Mouse (Mus musculus) myocyte (in vitro differentiated cells): ENCODE data around the gene Gpr150. TPM values are rescaled to one million over a fixed set of nuclear protein-coding genes. Genes with fewer than 3 reads are reported as not detected.

ENCODE experiments used
- H3K27me3 ChIP-seq: one replicate; pipeline ENCODE4 v1.6.1; 2011; ENCODE audit not compliant: control insufficient read depth, insufficient read depth, insufficient read length
- H3K36me3 ChIP-seq: one replicate; pipeline ENCODE4 v1.6.1; 2011; ENCODE audit not compliant: control insufficient read depth, insufficient read depth
- H3K4me2 ChIP-seq: one replicate; pipeline ENCODE4 v1.6.1; 2011; ENCODE audit warnings: low read depth, control low read depth
- H3K4me3 ChIP-seq: one replicate; pipeline ENCODE4 v1.5.1; 2011; ENCODE audit warnings: mild to moderate bottlenecking, control low read depth, moderate library complexity
- H3K79me2 ChIP-seq: one replicate; pipeline ENCODE4 v1.6.1; 2011; ENCODE audit not compliant: control insufficient read depth, insufficient read depth
- H3ac ChIP-seq: one replicate; pipeline ENCODE4 v1.6.1; 2011; ENCODE audit not compliant: control insufficient read depth, insufficient read length
- CEBPB ChIP-seq: IDR thresholded peaks from 2 replicates; pipeline ENCODE4 v1.6.1; 2011; ENCODE audit warnings: mild to moderate bottlenecking, moderate library complexity; ENCODE audit not compliant: poor library complexity, insufficient read depth, severe bottlenecking
- E2F4 ChIP-seq: IDR thresholded peaks from one replicate; pipeline ENCODE4 v1.6.1; 2011; ENCODE audit warnings: mild to moderate bottlenecking, control low read depth, moderate library complexity; ENCODE audit not compliant: insufficient read depth
- MAX ChIP-seq: IDR thresholded peaks from one replicate; pipeline ENCODE4 v1.6.1; 2011; ENCODE audit warnings: low read depth, mild to moderate bottlenecking, control low read depth
- MYOD1 ChIP-seq, 3 experiments: IDR thresholded peaks; one replicate each; pipeline ENCODE4 v1.6.1; 2011; ENCODE audit warnings: control low read depth in 2 of 3, low read depth in 2 of 3, mild to moderate bottlenecking in 2 of 3, moderate library complexity in 1 of 3; ENCODE audit not compliant: insufficient read length in 2 of 3, control insufficient read depth in 1 of 3
- MYOG ChIP-seq, 3 experiments: IDR thresholded peaks; one replicate each; pipeline ENCODE4 v1.6.1; 2011; ENCODE audit warnings: control low read depth in 2 of 3, low read depth in 2 of 3, mild to moderate bottlenecking in 2 of 3; ENCODE audit not compliant: insufficient read length in 2 of 3, control insufficient read depth in 1 of 3, insufficient read depth in 1 of 3
- POLR2A ChIP-seq: IDR thresholded peaks from one replicate; pipeline ENCODE4 v1.6.1; 2011; ENCODE audit warnings: low read depth, mild to moderate bottlenecking, control low read depth, moderate library complexity; ENCODE audit not compliant: insufficient read length
- POLR2AphosphoS2 ChIP-seq: IDR thresholded peaks from one replicate; pipeline ENCODE4 v1.6.1; 2011; ENCODE audit warnings: low read depth, control low read depth; ENCODE audit not compliant: insufficient read length
- REST ChIP-seq: IDR thresholded peaks from one replicate; pipeline ENCODE4 v1.6.1; 2011; ENCODE audit warnings: mild to moderate bottlenecking, control low read depth, moderate library complexity; ENCODE audit not compliant: insufficient read depth, insufficient read length
- SRF ChIP-seq: IDR thresholded peaks from one replicate; pipeline ENCODE4 v1.6.1; 2011; ENCODE audit warnings: low read depth; ENCODE audit not compliant: control insufficient read depth, insufficient read length
- TCF12 ChIP-seq: IDR thresholded peaks from one replicate; pipeline ENCODE4 v1.6.1; 2011; ENCODE audit warnings: mild to moderate bottlenecking, control low read depth; ENCODE audit not compliant: poor library complexity, insufficient read depth, severe bottlenecking
- TCF3 ChIP-seq: IDR thresholded peaks from one replicate; pipeline ENCODE4 v1.6.1; 2011; ENCODE audit warnings: low read depth, control low read depth; ENCODE audit not compliant: insufficient read length
- USF1 ChIP-seq: IDR thresholded peaks from one replicate; pipeline ENCODE4 v1.6.1; 2011; ENCODE audit warnings: low read depth, mild to moderate bottlenecking, control low read depth, moderate library complexity
- polyA plus RNA-seq: library from polyadenylated mRNA; unstranded; fragments of >200 nt; fragmentation: generic; extraction: Trizol; gene quantifications from one replicate; pipeline ENCODE4 v1.2.1, GENCODE M21; 2012; ENCODE audit warnings: missing spikeins

Gene Gpr150
- not detected for polyA plus RNA-seq

- H3K4me2 ChIP-seq = peak within 1 kb of the TSS; percentile 58
- H3K79me2 ChIP-seq = no peaks in the 10 kb centered on the region
- H3K27me3 ChIP-seq = peaks cover 14% of the 10 kb centered on the region
- TF ChIP-seq MYOG (IDR thresholded peaks at IDR 0.05; ENCODE audit: control insufficient read depth in 1 of 3, insufficient read depth in 1 of 3, insufficient read length in 2 of 3, low read depth in 2 of 3) (no peak), MAX (no peak), POLR2AphosphoS2 (no peak)
- H3K4me3 ChIP-seq = no peak within 1 kb of the TSS
- H3K36me3 ChIP-seq = no peaks in the 10 kb centered on the region
- no peak within 1 kb of the TSS for H3ac ChIP-seq
Measured at GRCm38 (mm10) chr13:76056896-76057266, at the start of gene Gpr150. Gpr150 (minus strand) TSS chr13:76056996.

GRCm38 (mm10) chr13:76101989-76102388 lies 45.2 kb upstream of the Gpr150 start:
- Histone ChIP-seq H3K4me2 (no peak overlapping the region), H3K27me3 (no peaks in the 10 kb centered on the region), H3K36me3 (peaks cover 6% of the 10 kb centered on the region), H3K4me3 (no peak overlapping the region), H3K79me2 (peaks cover 20% of the 10 kb centered on the region), H3ac (no peak overlapping the region)
- TF ChIP-seq CEBPB (peak; percentile 74), MAX (no peak)

- TF ChIP-seq MYOG (IDR thresholded peaks at IDR 0.05; ENCODE audit: control insufficient read depth in 1 of 3, insufficient read depth in 1 of 3, insufficient read length in 2 of 3, low read depth in 2 of 3) (no peak), POLR2AphosphoS2 (peak; percentile 46), POLR2A (peak; percentile 65), REST (no peak), SRF (peak; percentile 62)
- Histone ChIP-seq H3K27me3 (no peaks in the 10 kb centered on the region), H3K4me2 (peak within 1 kb of the TSS; percentile 88), H3ac (peak within 1 kb of the TSS; percentile 56), H3K79me2 (peaks cover 20% of the 10 kb centered on the region), H3K4me3 (peak within 1 kb of the TSS; percentile 73), H3K36me3 (no peaks in the 10 kb centered on the region)
Measured at GRCm38 (mm10) chr13:76098493-76099303, 41.9 kb upstream of the Gpr150 start, which contains the start of the genes Arsk and Ttc37. Arsk (minus strand) TSS chr13:76098660. Ttc37 (plus strand) TSS chr13:76098734.

GRCm38 (mm10) chr13:76098116-76098492 lies 41.3 kb upstream of the Gpr150 start:
- H3K79me2 ChIP-seq = peaks cover 20% of the 10 kb centered on the region

GRCm38 (mm10) chr13:76074323-76074722 lies 17.5 kb upstream of the Gpr150 start:
- TF ChIP-seq MYOG (IDR thresholded peaks at IDR 0.05; ENCODE audit: control insufficient read depth in 1 of 3, insufficient read depth in 1 of 3, insufficient read length in 2 of 3, low read depth in 2 of 3) (no peak), TCF12 (no peak), MAX (no peak), POLR2A (no peak), USF1 (no peak), E2F4 (no peak), MYOD1 (IDR thresholded peaks at IDR 0.05; ENCODE audit: control insufficient read depth in 1 of 3, insufficient read length in 2 of 3, low read depth in 2 of 3) (no peak), POLR2AphosphoS2 (no peak), CEBPB (no peak), SRF (no peak), REST (no peak), TCF3 (no peak)
- Histone ChIP-seq H3K4me3 (no peak overlapping the region), H3K4me2 (no peak overlapping the region), H3K27me3 (no peaks in the 10 kb centered on the region), H3K36me3 (peaks cover 3% of the 10 kb centered on the region), H3ac (no peak overlapping the region), H3K79me2 (no peaks in the 10 kb centered on the region)

More at GRCm38 (mm10) chr13:76098116-76098492, 41.3 kb upstream of the Gpr150 start:
- Histone ChIP-seq H3K4me2 (peak overlapping the region; percentile 88), H3K36me3 (no peaks in the 10 kb centered on the region), H3K4me3 (peak overlapping the region; percentile 73), H3K27me3 (no peaks in the 10 kb centered on the region), H3ac (peak overlapping the region; percentile 56)
- TF ChIP-seq SRF = no peak
- TF ChIP-seq REST = no peak
- no peak for TF ChIP-seq CEBPB
- no peak for TF ChIP-seq TCF12
- no peak for TF ChIP-seq MYOD1 (IDR thresholded peaks at IDR 0.05; ENCODE audit: control insufficient read depth in 1 of 3, insufficient read length in 2 of 3, low read depth in 2 of 3)
- no peak for TF ChIP-seq MAX
- no peak for TF ChIP-seq USF1
- no peak for TF ChIP-seq TCF3
- TF ChIP-seq POLR2A = no peak
- TF ChIP-seq MYOG (IDR thresholded peaks at IDR 0.05; ENCODE audit: control insufficient read depth in 1 of 3, insufficient read depth in 1 of 3, insufficient read length in 2 of 3, low read depth in 2 of 3) = no peak
- no peak for TF ChIP-seq POLR2AphosphoS2
- TF ChIP-seq E2F4 = no peak
